Mouse (Mus musculus) heart, adult 9 months (tissue): ENCODE results near the gene Cfdp1.
A peak's percentile ranks its signal among the peaks of the same experiment; 100 is the strongest.

Experiments
- DNase-seq, 2 experiments: peaks; one replicate each; pipeline ENCODE4 v3.0.0; 2022; ENCODE audit warnings: low spot score in 2 of 2

Gene Cfdp1

DNA sequence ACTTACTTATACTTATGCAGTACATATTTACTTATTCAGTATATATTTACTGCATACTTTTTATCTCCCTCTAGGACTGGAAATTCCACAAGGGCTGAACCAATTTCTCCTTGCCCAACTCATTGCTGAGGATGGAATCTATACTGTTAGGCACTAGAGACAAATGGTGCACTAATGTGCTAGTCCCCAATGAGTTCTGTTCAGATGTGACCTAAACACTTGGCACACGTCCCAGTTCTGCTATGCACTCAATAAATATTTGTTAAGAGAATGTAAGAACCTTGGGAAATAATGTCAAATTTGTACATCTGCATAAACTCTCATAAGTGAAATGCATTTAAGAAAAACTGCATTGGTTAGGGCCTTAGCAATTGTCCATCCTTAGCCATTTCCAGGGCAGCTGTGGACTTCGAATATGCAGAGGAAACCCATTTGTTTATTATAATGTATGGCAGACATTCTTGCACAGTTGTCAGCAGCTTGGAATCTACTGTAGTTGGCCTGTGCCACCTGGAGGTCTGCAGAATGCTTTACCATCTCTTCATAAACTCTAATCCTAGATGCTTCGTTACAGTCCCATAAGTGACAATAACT is 60.7 kb downstream of the Cfdp1 start:
- no peak for DNase-seq

DNA sequence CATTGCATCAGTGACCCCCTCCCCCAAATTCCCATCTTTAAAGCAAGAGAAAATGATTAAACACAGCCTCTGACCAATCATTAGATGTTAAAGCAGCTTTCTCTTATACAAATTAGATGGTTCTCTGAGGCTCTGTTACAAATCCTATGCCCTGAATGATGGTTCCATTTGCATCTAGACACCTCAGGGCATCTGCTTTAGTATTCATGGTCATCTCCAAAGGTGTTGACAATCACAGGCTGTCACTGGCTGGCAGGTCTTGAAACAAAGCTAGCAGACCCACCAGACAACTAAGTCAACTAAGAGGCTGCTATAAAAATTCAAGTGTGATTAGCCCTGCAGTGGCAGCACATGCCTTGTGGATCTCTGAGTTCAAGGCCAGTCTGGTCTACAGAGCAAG is 64.5 kb downstream of the Cfdp1 start:
- no peak for DNase-seq

DNA sequence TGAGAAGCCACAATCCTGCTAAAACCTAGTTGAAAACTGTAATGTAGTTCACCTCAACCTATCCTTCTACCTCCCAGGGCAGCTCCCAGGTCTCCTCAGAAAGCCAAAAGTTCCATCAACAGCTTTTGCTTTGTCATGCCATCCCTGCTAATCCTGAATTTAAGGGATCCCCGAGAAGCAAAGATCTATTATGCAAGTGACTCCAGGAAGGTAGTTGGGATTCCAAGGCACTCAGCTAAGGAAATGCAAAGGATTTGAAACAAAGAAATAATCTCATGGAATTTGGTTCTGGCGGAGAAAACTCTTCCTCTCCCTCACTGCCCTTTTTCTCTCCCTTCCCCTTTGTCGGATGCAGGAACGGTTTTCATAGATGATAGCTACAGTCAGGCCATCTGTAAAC is 64.9 kb downstream of the Cfdp1 start:
- DNase-seq, result no peak

DNA sequence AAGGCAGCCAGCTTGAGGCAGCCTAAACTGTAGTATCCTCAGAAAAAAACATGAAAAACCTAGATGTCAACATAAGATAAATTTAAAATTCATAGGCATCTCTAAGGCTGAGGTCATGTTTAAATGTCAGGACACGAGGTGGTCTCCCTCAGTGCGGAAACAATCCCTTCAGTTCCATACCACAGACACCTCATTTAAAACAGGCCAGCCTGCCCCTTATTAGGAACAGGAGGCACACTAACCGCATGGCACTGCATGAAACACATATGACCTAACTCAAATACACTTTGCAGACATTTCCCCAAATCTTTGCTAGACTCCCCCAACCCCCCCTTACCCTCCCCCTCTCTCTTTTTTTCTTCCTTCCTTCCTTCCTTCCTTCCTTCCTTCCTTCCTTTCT is 65.6 kb downstream of the Cfdp1 start:
- DNase-seq, result no peak

DNA sequence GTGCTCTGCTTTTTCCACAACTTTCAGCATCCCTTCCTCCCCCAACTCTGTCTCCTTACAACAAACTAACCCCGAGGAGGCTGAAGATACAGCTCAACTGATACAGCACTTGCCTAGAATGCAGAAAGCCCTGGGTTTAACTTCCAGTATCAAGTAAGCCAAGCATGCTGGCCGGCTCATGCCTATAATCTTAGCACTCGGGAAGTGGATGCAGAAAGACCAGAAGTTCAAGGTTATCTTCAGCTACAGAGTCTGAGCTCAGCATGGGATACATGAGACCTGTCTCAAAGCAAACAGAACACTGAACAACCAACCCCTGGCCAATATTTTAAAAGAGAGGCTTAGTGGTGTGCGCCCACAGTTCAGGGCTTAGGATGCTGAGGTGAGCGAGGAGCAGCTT is 66.0 kb downstream of the Cfdp1 start:
- no peak for DNase-seq

DNA sequence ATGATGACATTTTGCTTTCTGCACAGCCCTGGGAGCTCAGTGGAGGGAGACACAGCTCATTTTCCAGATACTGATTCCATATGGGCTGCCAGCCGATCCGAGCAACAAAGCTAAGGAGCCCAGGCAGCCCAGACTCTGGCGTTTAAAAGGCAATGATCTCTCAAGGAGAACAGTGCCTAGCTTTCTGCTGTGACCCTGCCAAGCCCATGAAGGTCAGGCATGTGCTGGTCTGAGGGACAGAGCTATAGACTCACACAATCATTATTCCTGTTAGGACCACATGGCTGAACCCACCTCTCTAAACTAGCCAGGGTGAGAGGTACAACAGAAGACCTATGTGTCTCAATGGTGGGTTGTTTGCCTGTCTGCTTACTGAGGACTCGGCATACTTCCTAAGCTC is 66.4 kb downstream of the Cfdp1 start:
- no peak for DNase-seq

DNA sequence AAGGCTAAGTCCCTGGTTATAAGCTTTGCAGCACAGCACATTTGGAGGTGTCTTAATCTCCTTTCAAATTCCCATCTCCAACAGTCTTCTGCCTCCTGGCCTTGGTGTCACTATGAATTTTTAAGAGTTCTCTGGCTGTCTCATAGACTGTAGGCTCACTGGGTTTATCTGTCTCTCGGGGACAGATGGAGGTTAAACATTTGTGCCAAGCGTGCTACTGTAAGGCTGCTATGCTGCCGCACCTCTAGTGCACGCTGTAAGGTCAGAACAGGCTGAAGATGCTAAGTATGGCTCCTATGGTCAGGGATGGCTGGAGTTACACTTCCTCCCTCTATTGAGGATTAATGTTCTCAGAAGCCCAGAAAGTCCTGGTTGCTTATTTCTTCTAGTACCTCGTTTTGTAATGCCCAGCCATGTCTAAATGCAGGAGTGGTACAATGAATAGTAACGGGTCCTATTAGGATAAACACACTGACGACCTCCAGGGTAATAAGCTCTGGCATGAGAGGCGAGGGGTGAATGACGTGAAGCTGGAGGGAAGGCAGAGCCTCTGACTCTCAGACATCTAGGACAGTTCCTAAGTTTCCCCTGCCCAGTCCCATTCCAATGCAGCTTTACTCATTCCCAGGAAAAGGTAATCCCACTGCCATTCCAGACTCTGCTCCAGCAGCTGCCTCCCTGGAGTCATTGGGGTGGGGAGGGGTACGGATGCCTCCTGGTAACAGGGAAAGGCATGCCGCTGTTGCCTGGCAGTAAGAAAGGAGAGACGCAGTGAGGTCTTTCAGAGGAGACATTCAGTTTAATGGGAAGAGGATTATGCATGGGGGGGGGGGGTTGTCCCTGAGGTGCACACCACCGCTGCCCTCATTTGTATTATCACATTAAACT is 67.1 kb downstream of the Cfdp1 start:
- no peak for DNase-seq

DNA sequence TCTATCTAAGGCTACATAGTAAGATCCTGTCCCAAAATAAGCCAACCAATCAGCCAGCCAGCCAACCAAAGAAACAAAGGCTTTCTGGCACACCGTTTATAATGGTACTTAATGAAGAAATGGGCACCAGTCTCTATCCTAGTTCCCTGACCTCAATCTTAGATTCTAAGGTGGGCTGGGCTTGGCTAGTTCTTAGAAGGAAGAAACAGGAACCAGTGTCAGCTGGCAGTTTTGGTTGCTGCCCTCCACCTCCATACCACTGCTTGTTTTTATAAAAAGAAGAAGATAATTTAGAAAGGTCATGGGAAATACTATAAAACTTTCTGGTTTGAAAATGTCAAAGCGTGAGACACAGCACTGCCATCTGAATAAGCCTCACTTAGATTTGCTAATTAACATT is 68.0 kb downstream of the Cfdp1 start:
- DNase-seq, result no peak

DNA sequence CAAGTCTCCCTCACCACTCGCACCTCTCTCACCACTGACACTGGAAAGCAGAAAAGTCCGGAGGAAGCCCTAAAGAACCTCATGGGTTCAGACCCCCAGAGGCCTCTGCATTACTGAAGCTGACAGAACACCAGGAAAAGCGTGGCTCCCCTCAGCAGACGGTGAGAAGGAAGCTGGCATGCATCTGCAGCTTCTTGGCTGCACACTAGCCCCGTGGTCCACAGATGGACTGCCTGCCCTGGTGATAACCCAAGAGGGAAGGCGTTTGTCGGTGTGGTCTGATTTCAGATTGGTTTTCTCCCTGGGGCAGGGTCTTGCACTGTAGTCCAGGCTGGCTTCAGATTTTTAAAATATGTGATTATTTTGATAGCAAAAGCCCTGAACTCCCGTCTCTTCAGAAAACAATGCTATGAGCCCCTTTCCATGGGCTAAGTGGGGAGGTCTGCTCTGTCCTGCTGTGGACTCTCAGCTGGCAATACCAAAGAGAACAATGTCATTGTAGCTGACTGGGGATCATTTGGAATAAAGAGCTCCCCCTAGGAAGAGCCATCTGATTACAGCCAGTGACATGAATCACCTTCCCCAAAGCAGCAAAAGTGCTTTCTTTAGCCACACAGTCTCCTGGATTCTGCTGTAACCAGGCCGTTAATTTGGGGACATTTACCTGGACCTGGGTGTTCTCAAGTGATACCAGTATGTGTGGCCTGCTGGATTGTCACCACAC is 71.3 kb downstream of the Cfdp1 start:
- DNase-seq, result no peak

DNA sequence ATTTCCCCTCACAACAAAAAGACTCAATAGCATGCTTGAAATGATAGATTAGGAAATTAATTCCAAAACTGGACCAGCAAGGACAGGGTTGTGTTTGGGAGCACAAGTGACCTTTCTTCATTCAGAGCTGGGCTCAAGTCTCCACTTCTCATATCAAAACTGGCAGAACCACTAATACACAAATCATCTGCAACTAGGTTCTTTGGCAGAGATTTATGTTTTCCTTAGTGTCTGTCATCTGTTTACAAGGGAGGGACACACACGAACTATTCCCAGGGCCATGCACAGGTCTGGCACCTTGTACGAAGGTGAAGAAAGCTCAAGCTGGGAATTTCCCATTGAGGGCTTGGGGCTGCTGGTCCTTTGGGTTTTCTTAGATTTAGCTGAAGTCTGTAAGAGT is 71.9 kb downstream of the Cfdp1 start:
- no peak for DNase-seq

DNA sequence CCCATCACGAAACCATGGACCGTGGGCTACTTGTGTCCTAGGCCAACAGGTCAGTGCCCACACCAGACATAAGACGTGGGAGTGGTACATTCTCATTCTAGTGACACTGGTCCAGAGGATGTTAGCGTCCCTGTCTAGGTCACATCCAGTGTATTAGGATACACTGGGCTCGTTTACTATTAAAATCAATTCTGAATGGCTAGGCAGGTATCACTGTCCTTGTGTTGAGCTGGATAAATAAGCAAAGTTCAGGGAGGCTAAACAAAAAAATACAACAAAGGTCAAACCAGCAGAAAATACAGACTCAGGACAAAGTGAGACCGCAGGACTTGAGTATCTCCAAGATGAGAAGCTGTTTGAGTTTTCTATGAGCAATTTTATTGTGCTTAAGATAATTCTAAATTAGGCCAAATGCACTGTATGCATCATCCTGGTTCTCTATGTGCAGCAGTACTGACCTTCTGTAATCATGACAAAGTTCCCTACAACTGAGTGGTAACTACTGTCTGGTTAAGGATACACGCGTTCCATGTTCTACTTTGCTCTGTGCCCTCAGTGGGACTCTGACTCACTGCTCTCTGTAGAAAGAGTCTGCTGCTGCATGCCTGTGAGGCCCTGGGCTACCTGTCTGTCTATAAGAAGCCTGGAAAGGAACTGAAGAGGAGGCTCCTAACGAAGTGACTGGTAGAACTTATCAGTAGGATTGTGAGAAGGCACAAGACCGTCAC is 73.2 kb downstream of the Cfdp1 start:
- DNase-seq, result no peak

DNA sequence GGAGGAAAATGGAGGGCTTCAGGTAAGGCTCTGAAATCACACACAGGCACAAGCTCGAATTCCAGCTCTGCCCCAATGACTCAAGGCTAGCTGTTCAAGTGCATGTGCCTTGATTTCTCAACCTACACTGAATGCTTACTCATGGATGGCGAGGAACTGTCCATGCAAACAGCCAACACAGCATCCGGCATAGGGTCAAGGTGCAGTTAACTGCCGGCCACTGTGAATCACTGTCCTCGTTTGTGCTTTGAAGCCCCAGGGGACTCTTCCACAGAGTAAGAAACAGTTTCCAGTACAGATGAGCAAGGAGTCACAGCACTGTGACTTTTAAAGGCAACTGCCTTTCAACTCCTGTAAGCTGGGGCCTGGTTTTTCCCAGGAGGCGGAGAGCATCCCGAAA is 74.4 kb downstream of the Cfdp1 start:
- peak; percentile 36 to 37 for DNase-seq

DNA sequence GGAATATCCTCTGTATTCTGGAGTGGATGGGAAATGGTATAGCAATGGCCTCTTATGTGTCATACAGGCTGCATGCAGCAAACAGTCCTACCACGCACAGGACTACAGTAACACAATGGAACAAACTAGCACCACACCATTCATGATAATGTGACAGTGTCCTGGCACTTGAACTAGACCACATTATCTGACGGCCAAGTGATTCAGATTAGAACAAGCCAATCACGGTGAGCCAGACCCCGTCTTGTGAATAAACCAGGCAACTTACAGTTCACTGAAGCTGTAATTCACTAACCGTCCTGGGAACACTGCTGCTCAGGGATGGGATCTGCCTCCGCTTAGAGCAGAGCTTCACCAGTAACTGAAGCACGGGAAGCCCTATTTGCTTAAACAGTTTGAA is 75.3 kb downstream of the Cfdp1 start:
- DNase-seq, result no peak

DNA sequence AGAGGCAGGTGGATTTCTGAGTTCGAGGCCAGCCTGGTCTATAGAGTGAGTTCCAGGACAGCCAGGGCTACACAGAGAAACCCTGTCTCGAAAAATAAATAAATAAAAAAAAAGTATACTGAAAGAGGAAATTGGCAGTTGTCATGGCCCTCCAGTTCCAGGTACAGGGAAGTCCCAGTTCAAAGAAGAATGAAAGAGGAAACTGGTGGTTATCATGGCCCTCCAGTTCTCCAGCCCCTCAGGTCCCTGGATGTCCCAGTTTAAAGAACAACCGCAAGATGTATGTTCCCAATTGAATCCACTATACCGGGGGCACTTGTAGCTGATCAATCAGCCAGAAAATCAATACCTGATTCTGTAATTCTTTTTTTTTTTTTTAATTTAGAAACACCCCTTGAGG is 77.6 kb downstream of the Cfdp1 start:
- no peak for DNase-seq

DNA sequence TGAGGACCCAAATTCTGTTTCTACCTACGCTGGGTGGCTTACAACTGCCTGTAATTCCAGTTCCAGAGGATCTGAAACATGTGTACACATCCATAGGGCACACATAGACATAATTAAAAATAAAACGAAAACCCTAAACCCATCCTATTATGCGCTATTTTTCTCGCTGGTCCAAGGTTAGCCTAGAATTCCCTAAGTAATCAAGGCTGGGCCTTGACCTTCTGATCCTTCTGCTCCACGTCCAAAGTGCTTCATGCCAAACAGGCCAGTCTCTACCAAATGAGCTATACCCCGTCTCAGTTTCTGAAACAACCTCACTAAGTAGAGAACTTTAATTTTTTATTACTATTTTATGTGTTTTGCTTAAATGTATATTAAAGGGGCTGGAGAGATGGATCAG is 78.3 kb downstream of the Cfdp1 start:
- no peak for DNase-seq

DNA sequence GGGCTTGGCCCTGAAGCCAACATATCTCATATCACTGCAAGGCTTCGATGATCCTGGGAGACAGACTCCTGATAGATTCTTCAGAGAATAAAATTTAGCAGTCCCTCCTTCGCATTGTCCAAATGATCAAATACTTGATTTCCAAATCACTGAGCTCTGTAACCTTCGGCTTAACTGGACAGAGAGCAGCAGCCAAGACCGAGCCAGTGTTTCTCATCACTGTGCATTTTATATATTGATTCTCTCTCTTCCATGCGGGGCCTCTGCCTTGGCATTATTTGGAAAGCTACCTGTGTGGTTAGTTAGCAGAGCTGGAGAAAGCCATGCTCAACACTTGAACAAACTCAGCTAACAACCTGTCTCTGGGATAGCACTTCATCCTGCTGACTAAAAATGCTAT is 80.6 kb downstream of the Cfdp1 start:
- DNase-seq, result no peak

DNA sequence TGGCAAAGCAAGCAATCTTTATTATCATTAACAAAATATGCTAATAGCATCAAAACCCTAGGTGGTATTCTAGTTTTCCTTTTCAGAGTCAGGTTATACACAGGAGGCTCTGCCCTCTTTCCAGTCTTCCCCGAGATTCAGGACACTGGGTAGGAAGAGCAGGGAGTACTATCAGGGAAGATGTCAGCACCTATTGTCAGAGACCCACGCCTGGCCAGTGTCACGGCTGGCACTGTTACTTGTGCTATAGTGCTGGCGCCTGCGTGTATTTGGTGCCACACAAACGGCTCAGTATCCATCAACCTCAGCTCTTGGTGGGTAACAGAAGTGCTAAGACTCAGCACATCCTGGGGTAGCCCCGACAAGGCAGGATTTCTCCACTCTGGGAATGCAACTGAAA is 81.0 kb downstream of the Cfdp1 start:
- no peak for DNase-seq

DNA sequence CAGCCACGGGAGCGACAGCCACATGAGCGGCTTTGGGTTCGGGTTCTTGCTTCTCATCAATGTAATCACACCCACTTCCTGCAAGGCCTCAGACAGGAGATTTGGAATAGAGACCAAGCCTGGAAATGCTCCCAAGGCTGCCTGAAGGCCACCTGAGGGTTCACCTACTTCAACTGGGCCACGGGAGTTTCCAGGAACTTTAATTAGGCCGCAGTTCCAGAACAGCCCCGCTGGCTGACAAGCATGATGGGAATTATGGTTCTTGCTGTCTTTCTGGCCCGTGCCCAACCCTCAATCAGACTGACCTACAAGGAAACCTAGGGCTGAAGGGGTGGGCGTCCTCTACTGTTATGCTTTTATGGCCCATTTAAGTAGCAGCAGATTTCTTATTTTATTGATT is 82.0 kb downstream of the Cfdp1 start:
- DNase-seq, result peak in 1 of 2 experiments; percentile 15

DNA sequence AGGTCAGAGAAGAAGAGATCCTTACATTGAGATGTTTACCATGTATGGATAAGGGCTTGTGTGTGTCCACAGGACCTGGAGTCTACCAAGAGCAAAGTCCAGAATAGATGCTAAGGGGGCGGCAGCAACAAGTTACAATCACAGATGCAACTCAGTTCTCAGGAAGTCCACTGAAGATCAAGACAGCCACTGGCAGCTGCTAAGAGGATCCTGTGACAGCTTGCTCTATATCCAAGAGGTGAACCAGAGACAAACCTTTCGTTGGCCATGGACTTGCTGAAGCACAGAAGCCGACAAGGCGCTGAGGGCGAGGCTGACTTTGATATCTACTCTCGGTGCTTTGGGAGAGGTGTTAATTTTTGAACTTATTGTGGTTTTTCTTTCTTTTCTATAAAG is 82.5 kb downstream of the Cfdp1 start:
- DNase-seq, result no peak

DNA sequence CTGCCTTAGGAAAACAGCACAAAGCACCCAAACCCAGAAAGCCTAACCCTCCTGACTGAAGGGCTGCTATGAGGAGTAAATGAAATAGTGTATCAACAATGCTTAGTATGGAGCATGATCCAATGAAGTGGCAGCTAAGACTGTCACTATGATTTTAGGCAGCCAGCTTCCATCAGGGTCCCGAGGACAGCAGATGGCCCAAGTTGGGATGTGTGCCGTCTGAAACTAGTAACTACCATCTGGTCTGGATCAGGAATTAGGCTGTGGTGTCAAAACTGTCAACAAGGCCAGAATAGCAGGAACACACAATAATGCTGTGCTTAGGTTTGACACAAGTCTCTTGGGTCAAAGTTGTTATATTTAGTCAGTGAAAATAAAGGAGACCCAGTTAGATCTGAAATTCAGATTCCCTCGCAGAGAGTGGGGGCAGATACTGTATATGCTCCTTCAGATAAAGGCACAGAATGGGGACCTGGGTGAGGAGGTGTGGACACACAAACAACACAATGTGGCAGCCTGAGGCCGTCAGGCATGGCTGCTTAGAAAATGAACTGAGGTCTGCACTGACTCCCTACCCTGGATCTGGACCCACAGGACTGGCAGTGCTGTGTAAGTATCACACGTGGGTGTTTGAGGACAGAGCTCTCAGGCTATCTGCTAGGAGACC is 83.0 kb downstream of the Cfdp1 start:
- DNase-seq, result no peak

DNA sequence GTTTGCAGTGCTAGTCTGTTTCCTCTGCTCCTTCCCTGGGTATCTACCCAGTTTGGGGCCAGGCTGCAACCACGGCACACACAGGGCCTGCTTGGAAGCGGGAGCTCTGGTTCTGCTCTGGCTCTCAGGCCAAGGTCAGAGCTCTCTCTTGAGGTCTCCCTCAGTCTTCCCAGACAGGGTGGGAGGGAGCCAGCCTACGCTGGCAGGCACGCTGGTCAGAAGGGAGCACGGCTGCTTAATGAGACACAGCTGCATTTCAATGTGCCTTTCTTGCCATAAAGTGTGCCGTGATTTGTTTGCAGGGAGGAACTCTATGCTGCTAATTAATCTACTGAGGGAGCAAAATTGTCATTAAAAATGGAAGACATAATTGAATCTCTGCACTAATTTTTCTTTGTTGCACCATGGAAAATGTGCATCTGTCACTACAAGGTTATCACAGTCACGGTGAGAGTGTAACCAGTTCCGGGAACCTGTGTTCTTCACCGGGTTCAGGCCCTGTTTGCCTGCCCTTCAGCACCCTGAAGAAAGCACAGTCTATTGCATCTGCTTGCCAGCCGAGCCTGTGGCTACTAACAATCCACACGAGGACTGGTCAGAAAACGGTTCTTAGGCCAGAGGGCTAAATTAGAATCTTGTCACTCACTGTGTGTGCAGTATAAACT is 84.2 kb downstream of the Cfdp1 start:
- peak in 1 of 2 experiments; percentile 58 for DNase-seq
